Mouse (Mus musculus) layer of hippocampus, postnatal 10 days (tissue): ENCODE measurements around the gene Zpr1. TPM values are rescaled to one million over a fixed set of nuclear protein-coding genes. Genes with fewer than 3 reads are reported as not detected.
"Not testable (repeated sequence)": the region's sequence is repeated elsewhere in the genome, so short reads cannot be mapped to it uniquely, and the experiment has no call there.

Experiments used
- DNase-seq, 2 experiments: peaks; one replicate each; pipeline ENCODE4 v3.0.0; 2021; ENCODE audit warnings: low spot score in 2 of 2
- total RNA-seq, 2 experiments: library from RNA; stranded (reverse); gene quantifications; 2 replicates each; pipeline ENCODE4 v1.2.3; 2021

Zpr1 gene
- total RNA-seq, 2 experiments from 2014 or later = 39.1 to 39.3 TPM

GRCm38 (mm10) chr9:46259111-46259510 lies 13.8 kb upstream of the Zpr1 start:
- no peak for DNase-seq

GRCm38 (mm10) chr9:46261131-46261530 lies 11.7 kb upstream of the Zpr1 start:
- no peak for DNase-seq

GRCm38 (mm10) chr9:46268343-46268873 lies 4.5 kb upstream of the Zpr1 start, which contains the start of gene Apoa5:
Gene Apoa5, plus strand, starts transcription at chr9:46268633.
- no peak for DNase-seq

- no peak for DNase-seq
Measured at GRCm38 (mm10) chr9:46269125-46269524, 3.7 kb upstream of the Zpr1 start.

GRCm38 (mm10) chr9:46270782-46271181 lies 2.1 kb upstream of the Zpr1 start:
- DNase-seq = no peak

GRCm38 (mm10) chr9:46272070-46272469 lies 794 bp upstream of the Zpr1 start:
- DNase-seq = no peak

GRCm38 (mm10) chr9:46274494-46274893 lies 1.6 kb downstream of the Zpr1 start:
- no peak for DNase-seq

GRCm38 (mm10) chr9:46282631-46283436 lies 10.0 kb downstream of the Zpr1 start, which contains the start of gene Bud13:
Gene Bud13, plus strand, starts transcription at chr9:46283008.
- DNase-seq = peak; percentile 96 to 97

- DNase-seq = no peak
Measured at GRCm38 (mm10) chr9:46298381-46298780, 25.5 kb downstream of the Zpr1 start.

- peak; percentile 68 to 78 for DNase-seq
Measured at GRCm38 (mm10) chr9:46302142-46302541, 29.3 kb downstream of the Zpr1 start.

GRCm38 (mm10) chr9:46309121-46309520 lies 36.3 kb downstream of the Zpr1 start:
- no peak for DNase-seq

- peak; percentile 75 to 77 for DNase-seq
Measured at GRCm38 (mm10) chr9:46314507-46314906, 41.6 kb downstream of the Zpr1 start.

- DNase-seq = no peak
Measured at GRCm38 (mm10) chr9:46314921-46315320, 42.1 kb downstream of the Zpr1 start.

GRCm38 (mm10) chr9:46315807-46316365 lies 43.0 kb downstream of the Zpr1 start:
- DNase-seq = peak; percentile 40 to 54

GRCm38 (mm10) chr9:46316388-46316787 lies 43.5 kb downstream of the Zpr1 start:
- peak; percentile 43 to 56 for DNase-seq

GRCm38 (mm10) chr9:46316909-46317308 lies 44.0 kb downstream of the Zpr1 start:
- peak; percentile 48 to 54 for DNase-seq

GRCm38 (mm10) chr9:46317957-46318356 lies 45.1 kb downstream of the Zpr1 start:
- no peak for DNase-seq

GRCm38 (mm10) chr9:46319886-46320285 lies 47.0 kb downstream of the Zpr1 start, which contains the start of gene 4931429L15Rik:
Gene 4931429L15Rik, minus strand, starts transcription at chr9:46319986.
- not testable (repeated sequence) for DNase-seq

GRCm38 (mm10) chr9:46320461-46320860 lies 47.6 kb downstream of the Zpr1 start:
- no peak for DNase-seq

- DNase-seq = no peak
Measured at GRCm38 (mm10) chr9:46326694-46327405, 54.0 kb downstream of the Zpr1 start.
